Mouse (Mus musculus) E14TG2a.4 (cell line): Measurements from ENCODE around the gene Slc30a3.

Experiments used
- H3K27me3 ChIP-seq: 2 replicates; pipeline ENCODE4 v1.6.1; 2014; ENCODE audit warnings: low read length, control low read depth; ENCODE audit not compliant: insufficient read depth
- H3K36me3 ChIP-seq: 2 replicates; pipeline ENCODE4 v1.6.1; 2014; ENCODE audit warnings: low read length, control low read depth; ENCODE audit not compliant: insufficient read depth
- H3K4me1 ChIP-seq: replicated peaks from 2 replicates; pipeline ENCODE4 v1.6.1; 2014; ENCODE audit warnings: low read depth, low read length, control low read depth
- H3K4me3 ChIP-seq: replicated peaks from 2 replicates; pipeline ENCODE4 v1.5.1; 2014; ENCODE audit warnings: mild to moderate bottlenecking, low read length
- H3K9me3 ChIP-seq: 2 replicates; pipeline ENCODE4 v1.6.1; 2014; ENCODE audit warnings: low read length, control low read depth
- CTCF ChIP-seq: conservative IDR thresholded peaks from 2 replicates; pipeline ENCODE4 v1.5.1; 2014; ENCODE audit warnings: low read length
- NANOG ChIP-seq: IDR thresholded peaks from 2 replicates; pipeline ENCODE4 v1.6.1; 2014; ENCODE audit warnings: borderline replicate concordance, low read length, mixed read lengths
- POU5F1 ChIP-seq: IDR thresholded peaks from 2 replicates; pipeline ENCODE4 v1.6.1; 2014; ENCODE audit warnings: low read length, borderline replicate concordance

Slc30a3 gene

GRCm38 (mm10) chr5:31136730-31137424 lies 28.8 kb upstream of the Slc30a3 start:
- peak overlapping the region; percentile 81 for H3K4me3 ChIP-seq
- H3K9me3 ChIP-seq = no peaks in the 10 kb centered on the region
- H3K27me3 ChIP-seq = peaks cover 65% of the 10 kb centered on the region
- peaks cover 8% of the 10 kb centered on the region for H3K36me3 ChIP-seq
- H3K4me1 ChIP-seq = peaks cover 34% of the 10 kb centered on the region
- no peak for TF ChIP-seq POU5F1
- no peak for TF ChIP-seq CTCF
- no peak for TF ChIP-seq NANOG

DNA sequence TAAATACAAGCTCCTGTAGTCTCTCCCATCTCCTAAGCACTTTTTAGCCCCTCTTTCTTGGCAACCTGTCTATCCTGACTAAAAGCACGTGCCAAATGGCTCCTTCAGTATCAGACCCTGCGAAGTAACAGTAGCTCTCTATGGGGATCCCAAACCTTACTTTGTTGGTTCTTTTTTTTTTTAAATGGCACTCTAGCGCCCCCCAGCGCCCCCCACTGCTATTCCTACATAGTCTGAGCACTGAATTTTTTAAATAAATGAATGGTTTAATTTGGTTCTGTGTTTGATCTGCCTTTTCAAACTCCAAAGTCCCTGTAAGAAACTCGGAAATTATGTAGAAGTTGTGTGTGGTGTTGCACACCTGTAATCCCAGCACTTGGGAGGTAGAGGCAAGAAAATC lies 18.0 kb upstream of the Slc30a3 start:
- peaks cover 9% of the 10 kb centered on the region for H3K4me1 ChIP-seq
- H3K36me3 ChIP-seq = no peaks in the 10 kb centered on the region
- no peaks in the 10 kb centered on the region for H3K9me3 ChIP-seq
- no peak overlapping the region for H3K4me3 ChIP-seq
- peak; percentile 83 for TF ChIP-seq CTCF
- TF ChIP-seq POU5F1 = no peak
- H3K27me3 ChIP-seq = peaks cover 13% of the 10 kb centered on the region

GRCm38 (mm10) chr5:31123481-31123880 lies 15.4 kb upstream of the Slc30a3 start:
- peaks cover under 1% of the 10 kb centered on the region; the same call in 1 of the 2 replicates for H3K27me3 ChIP-seq
- peaks cover 17% of the 10 kb centered on the region for H3K4me1 ChIP-seq
- TF ChIP-seq CTCF = no peak
- no peak for TF ChIP-seq NANOG
- no peak for TF ChIP-seq POU5F1
- H3K9me3 ChIP-seq = no peaks in the 10 kb centered on the region
- no peaks in the 10 kb centered on the region for H3K36me3 ChIP-seq
- no peak overlapping the region for H3K4me3 ChIP-seq

DNA sequence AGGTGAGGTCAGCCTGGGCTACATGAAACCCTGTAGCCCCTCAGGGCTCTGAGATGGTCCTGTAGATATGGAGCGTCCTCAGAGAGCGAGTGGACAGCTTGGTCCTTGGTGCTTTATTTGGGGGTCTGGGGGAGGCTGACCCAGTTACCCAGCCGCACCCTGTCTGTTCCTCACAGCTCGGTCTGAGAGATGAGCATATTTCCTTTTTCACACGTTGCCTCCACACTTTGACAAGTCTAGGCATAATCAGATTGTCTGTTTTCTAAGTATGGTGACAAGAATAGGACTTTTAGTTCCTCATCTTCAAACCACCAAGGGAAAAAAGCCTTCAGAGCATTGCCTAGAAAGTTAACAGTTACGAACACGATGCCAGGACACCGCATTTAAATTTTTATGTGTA lies 13.1 kb upstream of the Slc30a3 start:
- H3K4me3 ChIP-seq = no peak overlapping the region
- no peak for TF ChIP-seq POU5F1
- no peak for TF ChIP-seq CTCF
- TF ChIP-seq NANOG = no peak
- no peaks in the 10 kb centered on the region for H3K9me3 ChIP-seq
- 0 out of 2 replicates have a peak, but pooled peaks cover 5% of the 10 kb centered on the region for H3K27me3 ChIP-seq
- H3K36me3 ChIP-seq = no peaks in the 10 kb centered on the region
- peaks cover 35% of the 10 kb centered on the region for H3K4me1 ChIP-seq

GRCm38 (mm10) chr5:31116912-31117311 lies 8.9 kb upstream of the Slc30a3 start:
- no peak for TF ChIP-seq CTCF
- TF ChIP-seq NANOG = no peak
- TF ChIP-seq POU5F1 = no peak
- 0 out of 2 replicates have a peak, but pooled peaks cover 5% of the 10 kb centered on the region for H3K27me3 ChIP-seq
- H3K4me3 ChIP-seq = peak overlapping the region; percentile 69
- peaks cover 27% of the 10 kb centered on the region for H3K4me1 ChIP-seq
- peaks cover 3% of the 10 kb centered on the region; the same call in 1 of the 2 replicates for H3K9me3 ChIP-seq
- H3K36me3 ChIP-seq = no peaks in the 10 kb centered on the region

DNA sequence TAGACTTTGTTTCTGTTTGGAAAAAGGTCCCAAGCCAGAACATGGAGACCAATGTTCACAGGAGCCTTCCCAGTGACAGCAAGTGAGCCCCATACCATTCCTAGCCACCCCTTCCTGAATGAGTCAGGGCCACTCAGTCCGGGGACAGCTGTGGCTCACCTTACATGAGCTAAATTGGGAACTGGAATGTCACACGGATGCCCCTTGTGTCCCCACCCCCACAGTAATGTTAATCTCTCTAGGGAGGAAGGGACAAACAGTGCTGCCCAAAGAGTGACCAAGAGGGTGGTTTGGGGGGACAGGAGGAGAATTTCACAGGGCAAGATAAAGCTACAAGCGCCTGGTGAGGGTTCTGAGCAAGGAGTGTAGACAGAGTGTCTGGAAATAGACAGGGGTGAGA lies 8.3 kb upstream of the Slc30a3 start, which contains the start of gene Trim54:
Trim54 (plus strand) TSS at position 359 of the 400 bp plus-strand sequence.
- H3K36me3 ChIP-seq = no peaks in the 10 kb centered on the region
- 0 out of 2 replicates have a peak, but pooled peaks cover 5% of the 10 kb centered on the region for H3K27me3 ChIP-seq
- TF ChIP-seq POU5F1 = no peak
- H3K4me1 ChIP-seq = peaks cover 27% of the 10 kb centered on the region
- H3K9me3 ChIP-seq = peaks cover 3% of the 10 kb centered on the region; the same call in 1 of the 2 replicates
- peak within 1 kb of the TSS; percentile 69 for H3K4me3 ChIP-seq

GRCm38 (mm10) chr5:31110781-31111180 lies 2.7 kb upstream of the Slc30a3 start:
- Histone ChIP-seq H3K9me3 (peaks cover 3% of the 10 kb centered on the region; the same call in 1 of the 2 replicates), H3K36me3 (no peaks in the 10 kb centered on the region), H3K4me3 (no peak overlapping the region), H3K27me3 (peaks cover 14% of the 10 kb centered on the region; the same call in 1 of the 2 replicates), H3K4me1 (no peaks in the 10 kb centered on the region)
- TF ChIP-seq POU5F1 (no peak), CTCF (peak; percentile 65)

DNA sequence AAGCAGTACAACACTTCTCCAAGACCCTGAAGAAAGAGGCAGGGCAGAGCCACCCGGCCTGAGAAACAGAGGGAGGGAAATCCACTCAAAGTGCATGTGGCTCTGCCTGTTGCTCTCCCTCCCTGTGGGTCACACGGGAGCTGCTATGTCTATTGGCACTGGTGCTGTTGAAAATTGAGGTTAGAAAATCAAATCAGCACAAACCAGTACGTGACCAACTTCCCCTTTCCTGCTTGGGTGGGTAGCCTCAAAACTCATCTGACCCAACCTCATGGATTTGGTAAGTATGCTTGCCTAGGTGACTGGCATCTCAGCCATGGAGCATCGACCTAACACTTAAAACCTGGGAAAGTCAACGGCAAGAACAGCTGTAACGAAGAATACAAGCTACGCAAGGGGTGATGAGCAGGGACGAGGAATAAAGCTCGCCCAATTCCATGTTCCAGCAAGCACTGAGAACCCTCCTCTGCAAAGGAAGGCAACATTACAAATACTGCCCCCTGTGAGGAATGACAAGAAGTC lies 2.2 kb downstream of the Slc30a3 start, which contains the start of gene Dnajc5g:
Dnajc5g (plus strand) TSS at position 472 of the 522 bp plus-strand sequence.
- Histone ChIP-seq H3K27me3 (peaks cover 18% of the 10 kb centered on the region; the same call in 1 of the 2 replicates), H3K36me3 (no peaks in the 10 kb centered on the region), H3K4me3 (no peak within 1 kb of the TSS), H3K9me3 (no peaks in the 10 kb centered on the region), H3K4me1 (no peaks in the 10 kb centered on the region)
- TF ChIP-seq NANOG (no peak), CTCF (no peak), POU5F1 (no peak)
